Mouse (Mus musculus) central nervous system, embryonic 14 days (tissue): ENCODE measurements around the gene Sirt7. TPM values are rescaled to one million over a fixed set of nuclear protein-coding genes. Genes with fewer than 3 reads are reported as not detected.

Experiments
- polyA plus RNA-seq: library from polyadenylated mRNA; depleted of rRNA; stranded (reverse); fragments of >200 nt; gene quantifications from 2 replicates; pipeline ENCODE4 v1.2.3, GENCODE M21; 2012; rRNA removed

Sirt7 gene
- 74.5 and 74.8 TPM in 2 replicates for polyA plus RNA-seq

GRCm38 (mm10) chr11:120625152-120625775 lies at the start of gene Sirt7:
TSS of gene Sirt7 (minus strand) at chr11:120625240.

GRCm38 (mm10) chr11:120672687-120673593 lies 47.9 kb upstream of the Sirt7 start, which contains the start of gene Aspscr1:
TSS of gene Aspscr1 (plus strand) at chr11:120672973.

DNA sequence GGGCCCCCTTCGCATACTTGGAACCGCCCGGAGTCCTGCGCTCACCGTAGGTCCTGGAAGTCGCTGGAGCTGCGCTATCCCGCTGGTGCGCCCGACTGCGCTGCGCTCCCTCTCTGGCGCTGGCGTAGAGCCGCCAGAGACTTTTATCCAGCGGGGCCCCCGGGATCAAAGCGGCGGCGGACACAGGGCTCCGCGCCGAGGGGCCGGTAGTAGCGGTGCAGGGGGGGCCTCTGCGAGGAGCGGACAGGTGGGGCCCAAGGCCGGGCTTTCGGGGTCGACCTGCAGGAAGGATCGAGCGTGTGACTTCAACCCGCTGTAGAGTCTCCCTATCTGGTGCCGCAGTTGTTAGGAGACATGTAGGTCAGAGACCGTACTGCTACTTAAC lies 36.0 kb upstream of the Sirt7 start, which contains the start of gene Notum:
Notum (minus strand) TSS at position 100 of the 385 bp plus-strand sequence.

GRCm38 (mm10) chr11:120648001-120648476 lies 23.0 kb upstream of the Sirt7 start, which contains the start of gene Myadml2:
TSS of gene Myadml2 (minus strand) at chr11:120648158.

DNA sequence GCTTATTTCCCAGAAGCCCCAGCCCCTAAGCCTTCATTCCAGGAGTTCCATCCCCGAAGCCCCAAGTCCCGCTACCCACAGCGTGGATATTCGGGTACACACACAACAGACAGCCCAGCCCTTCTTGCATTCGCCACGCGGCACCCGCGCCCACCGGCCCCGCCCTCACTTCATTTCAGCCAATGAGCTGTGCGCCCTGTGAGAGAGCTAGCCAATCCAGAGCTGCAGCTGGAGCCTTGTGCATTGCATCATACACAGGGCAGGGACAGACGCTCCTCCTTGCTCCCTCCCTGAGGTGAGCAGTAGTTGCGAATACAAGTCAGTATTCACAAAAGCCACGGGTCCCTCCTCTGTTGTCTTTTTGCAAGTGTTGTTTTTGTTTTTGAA lies 18.6 kb upstream of the Sirt7 start, which contains the start of gene Pycr1:
Pycr1 (minus strand) TSS at position 169 of the 387 bp plus-strand sequence.

DNA sequence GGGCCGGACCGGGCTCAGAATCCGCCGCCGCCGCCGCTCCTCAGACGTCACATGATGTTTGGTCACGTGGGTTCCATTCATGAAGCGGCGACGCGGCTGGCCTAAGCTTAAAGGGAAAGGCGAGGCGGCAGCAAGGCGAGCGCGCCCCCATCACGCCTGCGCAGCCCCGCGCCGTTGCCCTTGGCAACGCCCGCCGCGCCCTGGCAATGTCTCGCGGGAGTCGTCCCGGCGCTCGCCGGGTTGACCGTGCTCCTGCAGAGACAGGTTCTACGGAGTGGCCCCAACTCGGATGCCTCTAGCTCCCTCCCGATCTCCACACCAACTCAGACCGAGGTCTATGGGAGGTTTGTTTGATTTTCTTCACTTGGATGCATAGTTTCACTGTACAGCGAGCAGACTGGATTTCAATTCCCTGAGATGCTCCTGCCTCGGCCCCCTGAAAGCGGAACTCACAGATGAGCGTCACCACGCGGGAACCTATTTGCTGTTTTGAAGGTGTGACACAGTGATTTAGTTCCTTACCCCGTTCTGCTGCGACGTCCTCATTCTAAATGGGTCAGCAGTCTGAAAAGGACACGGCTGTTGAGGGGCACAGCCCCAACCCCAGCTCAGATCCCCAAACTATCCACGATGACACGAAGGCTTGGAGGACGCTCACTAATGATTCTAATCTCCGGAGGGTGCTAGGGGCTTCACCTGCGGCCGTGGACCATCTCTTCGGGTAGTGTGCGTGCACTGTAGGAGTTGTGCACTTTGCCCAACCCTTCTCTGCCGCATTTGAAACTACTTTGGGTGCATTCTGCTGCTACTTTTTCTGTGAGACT lies 8.7 kb upstream of the Sirt7 start, which contains the start of gene Mafg:
Mafg (minus strand) TSS at position 81 of the 824 bp plus-strand sequence.

DNA sequence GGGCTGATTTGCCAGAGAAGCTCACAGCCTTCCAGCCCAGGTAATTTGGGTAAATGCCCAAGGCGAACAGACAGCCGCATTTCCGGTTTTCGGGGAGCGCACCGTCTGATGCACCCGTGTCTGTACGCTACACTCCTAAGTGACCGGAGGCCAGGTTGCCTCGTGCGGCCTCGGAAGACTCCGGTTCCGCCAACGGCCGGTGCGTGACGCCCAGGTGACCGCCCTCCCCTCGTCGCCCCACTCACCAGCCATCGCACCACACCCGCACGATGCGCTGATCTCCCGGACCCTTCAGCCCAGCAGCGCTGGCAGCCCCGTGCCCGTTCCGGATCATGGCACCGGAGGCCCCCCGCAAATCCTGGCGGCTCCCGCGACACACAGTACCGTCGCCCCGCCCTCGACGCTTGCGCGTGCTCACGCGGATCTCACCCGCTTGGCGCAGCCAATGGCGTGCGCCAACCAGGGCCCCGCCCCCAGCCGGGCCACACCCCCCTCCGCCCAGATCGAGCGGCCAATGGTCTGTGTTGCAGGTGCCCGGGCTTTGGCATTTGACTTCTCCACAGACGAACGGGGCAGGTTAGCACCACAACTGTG lies 7.4 kb downstream of the Sirt7 start, which contains the start of gene Pcyt2:
Pcyt2 (minus strand) TSS at position 418 of the 594 bp plus-strand sequence.

GRCm38 (mm10) chr11:120608241-120609034 lies 16.6 kb downstream of the Sirt7 start, which contains the start of gene Npb:
TSS of gene Npb (plus strand) at chr11:120608477.

DNA sequence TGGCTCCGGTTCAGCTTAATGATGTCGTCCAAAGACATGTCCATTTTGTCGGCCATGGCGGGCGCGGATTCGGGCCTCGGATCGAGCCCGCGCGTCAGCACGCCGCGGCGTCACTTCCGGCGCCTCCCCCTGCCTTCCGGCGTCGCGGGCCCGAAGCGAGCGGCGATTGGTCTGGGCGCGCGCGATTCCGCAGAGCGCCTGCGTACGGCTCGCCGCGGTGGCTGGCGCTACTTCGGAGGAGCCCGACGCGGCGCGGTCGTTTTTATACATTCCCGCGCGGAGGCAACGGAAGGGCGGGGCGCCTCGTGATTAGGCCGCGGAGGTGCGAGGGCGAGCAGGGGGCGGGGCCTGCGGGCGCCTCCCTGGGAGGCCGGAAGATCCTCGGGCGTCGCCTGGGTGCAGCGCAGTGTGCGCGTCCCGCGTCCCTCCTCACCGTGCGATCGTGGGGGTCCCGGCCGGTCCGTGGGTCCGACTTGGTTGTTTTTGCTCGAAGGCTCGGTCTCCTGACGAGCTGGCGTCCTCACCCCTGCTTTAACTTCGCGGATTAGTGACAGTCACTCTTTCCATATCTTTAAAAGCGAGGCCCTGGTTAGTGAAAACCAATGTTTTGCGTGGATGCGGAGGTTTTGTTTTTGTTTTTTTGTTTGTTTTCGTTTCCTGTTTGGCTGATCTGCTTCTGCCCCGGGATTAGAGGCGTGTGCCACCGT lies 26.6 kb downstream of the Sirt7 start, which contains the start of the genes Alyref and Anapc11:
Alyref (minus strand) TSS at position 83 of the 707 bp plus-strand sequence.
Anapc11 (plus strand) TSS at position 139 of the 707 bp plus-strand sequence.

DNA sequence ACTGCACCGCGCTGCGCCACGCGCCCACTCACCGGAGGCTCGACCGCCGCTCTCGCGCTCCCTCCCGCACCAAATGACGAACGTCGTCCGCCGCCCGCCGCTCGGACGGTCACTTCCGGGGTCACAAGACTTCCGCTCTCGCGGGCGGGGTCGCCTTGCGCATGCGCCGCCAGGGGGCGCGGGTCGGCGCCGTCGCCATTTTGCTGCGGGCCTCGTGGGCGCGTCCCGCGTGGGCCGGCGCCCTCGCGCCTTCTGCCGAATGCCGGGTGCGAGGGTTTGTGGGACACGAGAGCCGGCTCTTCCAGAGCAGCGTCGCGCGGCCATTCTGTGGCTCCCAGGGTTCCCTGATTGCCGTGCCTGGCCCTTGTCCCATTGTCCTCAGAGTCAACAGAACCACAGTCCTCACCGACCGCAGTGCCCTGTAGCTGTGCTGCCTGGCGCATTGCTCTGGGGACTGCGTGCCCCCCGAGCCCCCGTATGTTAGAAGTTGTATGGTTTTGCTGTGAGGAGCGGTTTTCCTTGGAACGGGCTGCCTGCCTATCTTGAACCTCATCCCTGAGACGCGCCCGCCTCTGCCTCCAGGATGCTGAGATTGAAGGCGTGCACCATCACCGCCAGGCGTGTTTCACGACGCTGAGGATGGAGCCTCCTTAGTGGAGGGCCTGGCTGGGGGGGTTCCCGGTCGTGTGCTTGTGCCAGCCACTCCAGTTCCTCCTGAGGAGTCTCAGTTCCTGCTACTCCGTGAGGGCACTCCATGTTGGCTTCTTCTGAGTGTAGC lies 43.4 kb downstream of the Sirt7 start, which contains the start of gene Arhgdia:
Arhgdia (minus strand) TSS at position 135 of the 778 bp plus-strand sequence.

GRCm38 (mm10) chr11:120572752-120573584 lies 52.1 kb downstream of the Sirt7 start, which contains the start of gene P4hb:
TSS of gene P4hb (minus strand) at chr11:120573253.

Other genes starting within 250 kb of the Sirt7 start
- 84.8 and 87.8 TPM in 2 replicates for gene Faap100, start 246.5 kb downstream of the Sirt7 start, polyA plus RNA-seq
- gene Nploc4, start 187.5 kb downstream of the Sirt7 start, polyA plus RNA-seq = 49.9 and 50.5 TPM in 2 replicates
- gene Tspan10, start 182.6 kb downstream of the Sirt7 start, polyA plus RNA-seq = 0.14 TPM in 1 of 2 replicates, not detected in the other
- gene Pde6g, start 171.7 kb downstream of the Sirt7 start, polyA plus RNA-seq = 0.29 and 0.44 TPM in 2 replicates
- gene Oxld1, start 167.2 kb downstream of the Sirt7 start, polyA plus RNA-seq = 8.3 and 9.0 TPM in 2 replicates
- gene Ccdc137, start 167.1 kb downstream of the Sirt7 start, polyA plus RNA-seq = 34.1 and 34.7 TPM in 2 replicates
- 40.3 and 40.8 TPM in 2 replicates for gene Arl16, start 157.6 kb downstream of the Sirt7 start, polyA plus RNA-seq
- gene Mrpl12, start 140.6 kb downstream of the Sirt7 start, polyA plus RNA-seq = 101 and 106 TPM in 2 replicates
- 42.9 and 47.1 TPM in 2 replicates for gene Slc25a10, start 133.4 kb downstream of the Sirt7 start, polyA plus RNA-seq
- 0.25 and 1.1 TPM in 2 replicates for gene Gcgr, start 94.5 kb downstream of the Sirt7 start, polyA plus RNA-seq
- gene Mcrip1, start 75.5 kb downstream of the Sirt7 start, polyA plus RNA-seq = 208 and 216 TPM in 2 replicates
- gene Ppp1r27, start 74.1 kb downstream of the Sirt7 start, polyA plus RNA-seq = 0.59 TPM in 1 of 2 replicates, not detected in the other
- gene P4hb, start 52.0 kb downstream of the Sirt7 start, polyA plus RNA-seq = 209 and 309 TPM in 2 replicates
- 455 and 517 TPM in 2 replicates for gene Arhgdia, start 43.6 kb downstream of the Sirt7 start, polyA plus RNA-seq
- 136 and 151 TPM in 2 replicates for gene Alyref, start 26.9 kb downstream of the Sirt7 start, polyA plus RNA-seq
- 168 and 170 TPM in 2 replicates for gene Anapc11, start 26.8 kb downstream of the Sirt7 start, polyA plus RNA-seq
- 0.73 and 1.2 TPM in 2 replicates for gene Npb, start 16.8 kb downstream of the Sirt7 start, polyA plus RNA-seq
- 272 and 279 TPM in 2 replicates for gene Pcyt2, start 7.3 kb downstream of the Sirt7 start, polyA plus RNA-seq
- gene Mafg, start 8.4 kb upstream of the Sirt7 start, polyA plus RNA-seq = 52.3 and 57.4 TPM in 2 replicates
- 22.8 and 29.0 TPM in 2 replicates for gene Pycr1, start 18.5 kb upstream of the Sirt7 start, polyA plus RNA-seq
- 0.11 and 0.58 TPM in 2 replicates for gene Myadml2, start 22.9 kb upstream of the Sirt7 start, polyA plus RNA-seq
- gene Notum, start 35.9 kb upstream of the Sirt7 start, polyA plus RNA-seq = 1.9 and 3.2 TPM in 2 replicates
- gene Aspscr1, start 47.7 kb upstream of the Sirt7 start, polyA plus RNA-seq = 88.0 and 94.4 TPM in 2 replicates
- gene Cenpx, start 88.5 kb upstream of the Sirt7 start, polyA plus RNA-seq = 71.4 and 77.3 TPM in 2 replicates
- gene Lrrc45, start 88.7 kb upstream of the Sirt7 start, polyA plus RNA-seq = 125 and 127 TPM in 2 replicates
- 346 and 390 TPM in 2 replicates for gene Rac3, start 96.2 kb upstream of the Sirt7 start, polyA plus RNA-seq
- gene Dcxr, start 102.0 kb upstream of the Sirt7 start, polyA plus RNA-seq = 11.1 and 11.3 TPM in 2 replicates
- 0.57 and 5.7 TPM in 2 replicates for gene Cbr2, start 106.9 kb upstream of the Sirt7 start, polyA plus RNA-seq
- gene Hmga1b, start 137.6 kb upstream of the Sirt7 start, polyA plus RNA-seq = 1.6 and 1.7 TPM in 2 replicates
- gene Rfng, start 159.0 kb upstream of the Sirt7 start, polyA plus RNA-seq = 103 and 114 TPM in 2 replicates
- 278 and 290 TPM in 2 replicates for gene Gps1, start 159.0 kb upstream of the Sirt7 start, polyA plus RNA-seq
- 48.0 and 49.8 TPM in 2 replicates for gene Dus1l, start 171.2 kb upstream of the Sirt7 start, polyA plus RNA-seq
- 238 and 256 TPM in 2 replicates for gene Fasn, start 199.3 kb upstream of the Sirt7 start, polyA plus RNA-seq